Mouse (Mus musculus) kidney, postnatal 0 days (tissue): Measurements from ENCODE around the gene Xylb. TPM values are rescaled to one million over a fixed set of nuclear protein-coding genes. Genes with fewer than 3 reads are reported as not detected.

Experiments used
- ATAC-seq: fragments of 200-750 bp; cut with Nextera tagmentation; replicated peaks from 2 replicates; pipeline ENCODE4 v1.8.0; 2017; ENCODE audit warnings: low read depth, moderate number of reproducible peaks, moderate TSS enrichment, moderate library complexity; ENCODE audit not compliant: low FRiP score
- DNase-seq: peaks from one replicate; pipeline ENCODE4 v3.0.0-alpha.2; 2016; ENCODE audit warnings: low spot score
- H3K27ac ChIP-seq: fragments of 300-500 bp; sonication (generic); 2 replicates; pipeline ENCODE4 v1.5.1; 2014; ENCODE audit warnings: mild to moderate bottlenecking
- H3K27me3 ChIP-seq: fragments of 300-500 bp; sonication (generic); 2 replicates; pipeline ENCODE4 v1.6.1; 2014; ENCODE audit warnings: low read length, mixed read lengths; ENCODE audit not compliant: insufficient read depth
- H3K36me3 ChIP-seq: fragments of 300-500 bp; sonication (generic); 2 replicates; pipeline ENCODE4 v1.6.1; 2014; ENCODE audit warnings: low read length, mixed read lengths; ENCODE audit not compliant: insufficient read depth
- H3K4me1 ChIP-seq: fragments of 300-500 bp; sonication (generic); replicated peaks from 2 replicates; pipeline ENCODE4 v1.6.1; 2014; ENCODE audit warnings: antibody characterized with exemption, low read length, mixed read lengths; ENCODE audit not compliant: insufficient read depth
- H3K4me2 ChIP-seq: fragments of 300-500 bp; sonication (generic); 2 replicates; pipeline ENCODE4 v1.6.1; 2014; ENCODE audit warnings: mild to moderate bottlenecking, low read length, moderate library complexity, mixed read lengths
- H3K4me3 ChIP-seq: fragments of 300-500 bp; sonication (generic); replicated peaks from 2 replicates; pipeline ENCODE4 v1.5.1; 2014; ENCODE audit warnings: low read depth, low read length
- H3K9ac ChIP-seq: fragments of 300-500 bp; sonication (generic); 2 replicates; pipeline ENCODE4 v1.6.1; 2014; ENCODE audit warnings: low read depth, low read length
- H3K9me3 ChIP-seq: fragments of 300-500 bp; sonication (generic); replicated peaks from 2 replicates; pipeline ENCODE4 v1.6.1; 2016; ENCODE audit warnings: low read length, inconsistent platforms, mixed read lengths
- CTCF ChIP-seq: IDR thresholded peaks from 2 replicates; pipeline ENCODE4 v1.5.1; 2016; ENCODE audit warnings: antibody characterized with exemption, low read depth, mild to moderate bottlenecking, moderate library complexity
- WGBS: fragments of 180-500 bp; shearing (Covaris S2); extraction: QIAGEN DNeasy Blood & Tissue Kit; methylation state at CpG from one replicate; pipeline ENCODE4 v1.1.7; 2014; 5-methylcytosine and 5-hydroxymethylcytosine counted together
- polyA plus RNA-seq: library from polyadenylated mRNA; unstranded; fragments of >200 nt; fragmentation: Nextera tagmentation; extraction: Ambion mirVana; gene quantifications from 2 replicates; pipeline ENCODE4 v1.2.1, GENCODE M21; 2015

The Xylb gene
- polyA plus RNA-seq, 1 experiment from 2014 or later = 43.8 TPM

GRCm38 (mm10) chr9:119339106-119339505 is 18.1 kb upstream of the Xylb start:
- Histone ChIP-seq H3K36me3 (peaks cover 17% of the 10 kb centered on the region; the same call in 1 of the 2 replicates), H3K9ac (peak overlapping the region; percentile 70), H3K9me3 (no peaks in the 10 kb centered on the region), H3K27ac (0 out of 2 replicates have a peak overlapping the region, but pooled peaks have one; percentile 89), H3K4me2 (peak overlapping the region; percentile 87), H3K27me3 (no peaks in the 10 kb centered on the region), H3K4me1 (peaks cover 21% of the 10 kb centered on the region), H3K4me3 (peak overlapping the region; percentile 57)
- DNase-seq (no peak), ATAC-seq (no peak)
- WGBS = 41% methylated on average over 7 of the region's 7 CpGs
- no peak for TF ChIP-seq CTCF

GRCm38 (mm10) chr9:119339558-119340211 is 17.5 kb upstream of the Xylb start, which contains the start of gene Acaa1a:
Gene Acaa1a, plus strand, starts transcription at chr9:119339676.
- no peak for ATAC-seq
- Histone ChIP-seq H3K4me3 (peak within 1 kb of the TSS; percentile 57), H3K36me3 (peaks cover 21% of the 10 kb centered on the region; the same call in 1 of the 2 replicates), H3K4me2 (peak within 1 kb of the TSS; percentile 87), H3K27ac (peak within 1 kb of the TSS; percentile 89), H3K4me1 (peaks cover 21% of the 10 kb centered on the region), H3K9ac (peak within 1 kb of the TSS; percentile 70), H3K9me3 (no peaks in the 10 kb centered on the region), H3K27me3 (no peaks in the 10 kb centered on the region)
- DNase-seq = peak; percentile 87
- TF ChIP-seq CTCF = peak; percentile 38
- under 1% methylated on average over 43 of the region's 43 CpGs for WGBS

GRCm38 (mm10) chr9:119340212-119340580 is 17.0 kb upstream of the Xylb start:
- Histone ChIP-seq H3K4me1 (peaks cover 21% of the 10 kb centered on the region), H3K36me3 (peaks cover 23% of the 10 kb centered on the region; the same call in 1 of the 2 replicates), H3K4me2 (peak overlapping the region; percentile 87), H3K27ac (peak overlapping the region; percentile 89), H3K4me3 (peak overlapping the region; percentile 57), H3K9ac (peak overlapping the region; percentile 70), H3K27me3 (no peaks in the 10 kb centered on the region), H3K9me3 (no peaks in the 10 kb centered on the region)
- no peak for DNase-seq
- ATAC-seq = no peak
- no peak for TF ChIP-seq CTCF
- WGBS = 3% methylated on average over 8 of the region's 8 CpGs

- Histone ChIP-seq H3K27ac (peak within 1 kb of the TSS; percentile 89), H3K36me3 (peaks cover 32% of the 10 kb centered on the region), H3K9me3 (no peaks in the 10 kb centered on the region), H3K4me2 (peak within 1 kb of the TSS; percentile 87), H3K9ac (peak within 1 kb of the TSS; percentile 70), H3K4me1 (peaks cover 21% of the 10 kb centered on the region), H3K27me3 (no peaks in the 10 kb centered on the region), H3K4me3 (peak within 1 kb of the TSS; percentile 57)
- TF ChIP-seq CTCF = no peak; the same call in 1 of the 2 replicates
- under 1% methylated on average over 68 of the region's 68 CpGs for WGBS
- peak; percentile 99 for DNase-seq
- peak; percentile 96 for ATAC-seq
Measured at GRCm38 (mm10) chr9:119340909-119341816, 16.0 kb upstream of the Xylb start, which contains the start of gene Myd88. Gene Myd88, minus strand, starts transcription at chr9:119341411.

GRCm38 (mm10) chr9:119342728-119343127 is 14.5 kb upstream of the Xylb start:
- Histone ChIP-seq H3K36me3 (peaks cover 33% of the 10 kb centered on the region), H3K4me2 (peak overlapping the region; percentile 87), H3K27ac (no peak overlapping the region), H3K9ac (no peak overlapping the region), H3K4me3 (no peak overlapping the region), H3K27me3 (no peaks in the 10 kb centered on the region), H3K9me3 (no peaks in the 10 kb centered on the region), H3K4me1 (peaks cover 21% of the 10 kb centered on the region)
- ATAC-seq (no peak), DNase-seq (no peak)
- no peak for TF ChIP-seq CTCF
- 85% methylated on average over 7 of the region's 7 CpGs for WGBS

GRCm38 (mm10) chr9:119346376-119346775 is 10.8 kb upstream of the Xylb start:
- H3K4me2 ChIP-seq = no peak overlapping the region
- no peak for ATAC-seq
- no peak overlapping the region for H3K4me3 ChIP-seq
- TF ChIP-seq CTCF = no peak
- 91% methylated on average over 8 of the region's 8 CpGs for WGBS
- peaks cover 10% of the 10 kb centered on the region for H3K4me1 ChIP-seq
- no peak overlapping the region for H3K27ac ChIP-seq
- H3K36me3 ChIP-seq = peaks cover 34% of the 10 kb centered on the region
- no peak overlapping the region for H3K9ac ChIP-seq
- no peak for DNase-seq
- H3K9me3 ChIP-seq = no peaks in the 10 kb centered on the region
- H3K27me3 ChIP-seq = no peaks in the 10 kb centered on the region
